Mouse (Mus musculus) E14TG2a.4 (cell line): ENCODE results near the gene Rab3gap1.

Source experiments
- CTCF ChIP-seq: conservative IDR thresholded peaks from 2 replicates; pipeline ENCODE4 v1.5.1; 2014; ENCODE audit warnings: low read length
- NANOG ChIP-seq: IDR thresholded peaks from 2 replicates; pipeline ENCODE4 v1.6.1; 2014; ENCODE audit warnings: borderline replicate concordance, low read length, mixed read lengths

- TF ChIP-seq CTCF (no peak), NANOG (no peak)
These were observed 73.7 kb downstream of the Rab3gap1 start for GRCm38 (mm10) chr1:127942231-127942630.
